Mouse (Mus musculus): ENCODE results near the gene Slc47a1.
"Not testable (repeated sequence)": the region's sequence is repeated elsewhere in the genome, so short reads cannot be mapped to it uniquely, and the experiment has no call there.

Slc47a1 gene

DNA sequence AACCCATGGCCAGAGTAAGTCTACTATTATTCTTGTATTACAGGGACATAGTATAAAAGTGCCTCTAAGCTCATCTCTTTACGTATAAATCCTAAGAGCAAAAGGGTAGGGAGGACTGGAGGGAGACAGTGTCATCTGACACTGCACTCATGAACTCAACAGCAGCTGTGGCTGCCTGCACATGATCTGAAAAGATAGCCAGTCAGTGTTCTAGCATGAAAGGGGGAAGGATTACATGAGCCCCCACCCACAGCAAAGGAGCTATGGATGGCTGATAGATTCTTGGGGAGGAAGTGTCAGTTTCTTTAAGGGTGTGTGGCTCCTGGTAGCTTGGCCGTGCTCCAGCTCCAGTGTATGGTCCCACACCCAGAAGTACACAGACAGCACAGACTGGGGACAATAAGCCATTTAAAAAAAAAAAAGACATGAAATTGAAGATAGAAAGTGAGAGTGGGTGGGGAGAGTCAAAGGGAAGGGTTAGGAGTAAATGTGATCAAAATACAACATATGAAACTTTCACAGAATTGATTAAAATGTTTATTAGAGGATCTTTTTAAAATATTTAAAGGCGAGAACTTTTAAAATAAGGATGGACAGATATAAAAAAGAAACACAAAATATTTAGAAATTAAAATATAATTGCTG lies 58.1 kb downstream of the Slc47a1 start:
- no peak for DNase-seq (ENCODE audit: inconsistent ontology term)

DNA sequence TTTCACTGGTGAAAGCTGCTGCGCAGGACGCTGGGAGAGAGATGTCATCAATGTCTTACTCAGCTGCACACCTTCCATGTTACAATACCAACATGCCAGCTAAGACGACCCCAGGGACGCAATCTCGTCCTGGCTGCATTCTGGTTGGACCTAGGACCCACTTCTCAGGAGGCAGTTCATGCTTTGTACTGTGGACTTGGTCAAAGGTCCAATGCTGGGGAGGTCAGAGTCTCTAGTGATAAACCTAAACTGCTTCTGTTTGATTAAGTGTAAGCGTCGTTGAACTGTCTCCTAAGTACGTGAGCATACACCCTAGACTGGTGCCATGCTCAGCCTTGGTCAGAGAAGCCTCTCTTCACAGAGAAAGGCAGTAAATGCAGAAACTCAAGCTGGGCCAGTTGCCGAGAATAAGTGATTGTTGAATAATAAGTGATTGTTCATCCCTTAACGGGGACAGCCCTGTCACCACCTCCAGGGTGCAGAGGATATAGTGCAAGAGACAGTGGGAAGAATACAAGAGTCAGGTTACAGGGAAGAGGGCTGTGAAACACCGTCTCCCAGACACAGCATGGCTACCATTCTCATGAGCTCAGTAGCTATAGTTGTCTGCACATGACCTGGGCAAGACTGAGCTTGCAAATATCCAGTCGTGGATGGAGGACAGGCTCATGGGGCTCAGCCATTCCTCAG lies 58.8 kb downstream of the Slc47a1 start:
- DNase-seq (ENCODE audit: inconsistent ontology term), result no peak

GRCm38 (mm10) chr11:61316864-61317263 lies 61.3 kb downstream of the Slc47a1 start:
- DNase-seq (ENCODE audit: inconsistent ontology term), result peak; percentile 24

- no peak for DNase-seq (ENCODE audit: inconsistent ontology term)
These were observed 67.8 kb downstream of the Slc47a1 start for GRCm38 (mm10) chr11:61310321-61310720.

- no peak for DNase-seq (ENCODE audit: inconsistent ontology term)
These were observed 68.3 kb downstream of the Slc47a1 start for GRCm38 (mm10) chr11:61309831-61310230.

- DNase-seq (ENCODE audit: inconsistent ontology term), result no peak
These were observed 70.3 kb downstream of the Slc47a1 start for GRCm38 (mm10) chr11:61307795-61308194.

DNA sequence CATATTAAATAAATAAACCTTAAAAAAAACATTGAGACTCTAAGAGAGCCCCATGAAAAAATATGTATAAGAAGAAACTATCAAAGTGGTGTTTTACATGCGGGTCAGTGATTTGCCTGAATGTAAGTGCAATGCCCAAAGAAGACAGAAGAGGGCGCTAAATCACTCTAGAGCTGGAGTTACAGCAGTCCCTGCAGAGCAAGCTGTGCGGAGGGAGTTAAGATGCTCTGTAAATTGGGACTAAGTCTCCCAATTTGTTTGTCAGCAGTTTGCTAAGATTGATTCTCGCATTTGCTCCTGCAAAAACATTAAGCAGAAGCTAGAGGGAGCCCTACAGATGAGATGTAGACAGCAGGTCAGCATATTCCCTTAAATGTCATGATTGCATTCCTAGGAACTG lies 72.8 kb downstream of the Slc47a1 start:
- no peak for DNase-seq (ENCODE audit: inconsistent ontology term)

DNA sequence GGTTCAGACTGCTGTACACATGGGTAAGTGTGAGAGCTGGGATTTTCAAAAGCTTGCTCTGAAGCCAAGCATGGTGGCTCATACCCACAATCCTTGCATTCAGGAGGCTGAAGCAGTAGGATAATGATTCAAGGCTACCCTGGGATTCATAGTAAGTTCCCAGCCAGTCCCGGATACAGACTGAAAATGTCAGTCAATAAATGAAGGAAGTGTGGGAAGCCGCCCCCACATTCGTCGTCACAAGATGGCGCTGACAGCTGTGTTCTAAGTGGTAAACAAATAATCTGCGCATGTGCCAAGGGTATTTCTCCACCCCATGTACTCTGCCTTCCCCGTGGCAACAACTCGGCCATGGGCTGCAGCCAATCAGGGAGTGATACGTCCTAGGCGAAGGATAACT lies 73.6 kb downstream of the Slc47a1 start:
- DNase-seq (ENCODE audit: inconsistent ontology term), result not testable (repeated sequence)

DNA sequence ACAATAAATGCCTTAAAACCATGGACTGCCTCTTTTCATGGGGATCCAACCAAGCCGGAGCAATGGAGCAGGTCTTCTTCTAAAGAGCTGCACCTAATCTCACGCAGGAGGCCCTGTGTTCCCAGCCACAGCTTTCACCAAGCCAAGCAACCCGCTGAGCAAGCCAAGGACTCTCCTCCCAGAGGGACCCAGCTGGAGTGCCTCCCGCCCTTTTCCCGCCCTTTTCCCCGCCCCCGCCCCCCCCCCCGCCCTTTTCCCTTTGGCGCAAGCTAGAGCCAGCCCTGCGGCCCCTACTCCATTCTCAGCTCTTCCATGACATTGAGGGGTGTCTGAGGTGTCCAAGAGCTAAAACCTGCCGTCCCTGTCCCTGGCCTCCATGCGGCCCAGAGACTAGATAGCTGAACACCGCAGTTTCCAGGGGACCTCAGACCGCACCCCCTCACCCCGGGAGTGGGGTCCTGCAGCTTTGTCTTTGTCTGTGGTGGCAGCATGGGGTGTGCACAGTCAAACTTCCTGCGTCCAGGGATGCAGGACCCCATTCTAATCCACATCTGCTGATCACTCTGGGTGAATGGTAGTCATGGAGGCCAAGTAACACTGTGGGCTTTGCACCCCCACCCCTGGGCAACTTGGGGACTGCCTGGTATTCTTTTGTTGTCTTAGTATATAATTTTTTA lies 77.3 kb downstream of the Slc47a1 start:
- no peak for DNase-seq (ENCODE audit: inconsistent ontology term)

DNA sequence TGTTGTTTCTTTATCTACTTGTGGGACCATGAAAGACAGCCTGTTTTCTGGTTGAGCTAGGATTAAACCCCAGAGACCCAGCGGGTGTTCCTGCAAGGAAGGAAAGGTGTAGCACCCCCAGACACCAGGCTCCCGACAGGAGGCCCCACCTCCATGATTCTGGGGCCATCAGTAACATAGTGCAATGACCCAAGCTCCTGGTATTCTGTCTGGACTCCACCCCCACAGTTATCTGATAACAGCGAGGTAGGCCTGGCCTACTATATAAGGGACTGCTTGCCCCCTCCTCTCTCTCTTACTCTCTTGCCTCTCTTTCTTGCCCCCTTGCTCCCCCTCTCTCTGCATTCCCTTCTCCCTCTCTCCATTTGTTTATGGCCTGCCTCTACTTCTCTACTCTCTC lies 77.9 kb downstream of the Slc47a1 start:
- DNase-seq (ENCODE audit: inconsistent ontology term), result no peak

DNA sequence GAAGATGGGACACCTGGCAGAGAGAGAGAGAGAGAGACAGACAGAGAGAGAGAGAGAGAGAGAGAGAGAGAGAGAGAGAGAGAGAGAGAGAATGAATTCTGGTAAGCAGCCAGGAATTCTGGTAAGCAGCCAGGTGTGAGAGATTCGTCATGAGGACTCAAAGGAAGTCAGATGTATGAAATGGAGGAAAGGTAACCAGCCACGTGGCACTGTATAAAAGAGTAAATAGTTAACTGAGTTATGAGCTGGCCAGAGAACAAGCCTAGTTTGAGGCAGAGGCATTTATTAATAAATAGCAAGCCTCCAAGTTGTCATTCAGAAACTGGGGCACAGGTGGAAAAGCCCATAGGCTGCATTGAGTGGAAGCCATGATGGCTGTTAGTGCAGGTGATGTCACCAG lies 80.2 kb downstream of the Slc47a1 start:
- no peak for DNase-seq (ENCODE audit: inconsistent ontology term)

GRCm38 (mm10) chr11:61297326-61297725 lies 80.8 kb downstream of the Slc47a1 start:
- no peak for DNase-seq (ENCODE audit: inconsistent ontology term)

GRCm38 (mm10) chr11:61296556-61296955 lies 81.6 kb downstream of the Slc47a1 start:
- DNase-seq (ENCODE audit: inconsistent ontology term), result no peak

DNA sequence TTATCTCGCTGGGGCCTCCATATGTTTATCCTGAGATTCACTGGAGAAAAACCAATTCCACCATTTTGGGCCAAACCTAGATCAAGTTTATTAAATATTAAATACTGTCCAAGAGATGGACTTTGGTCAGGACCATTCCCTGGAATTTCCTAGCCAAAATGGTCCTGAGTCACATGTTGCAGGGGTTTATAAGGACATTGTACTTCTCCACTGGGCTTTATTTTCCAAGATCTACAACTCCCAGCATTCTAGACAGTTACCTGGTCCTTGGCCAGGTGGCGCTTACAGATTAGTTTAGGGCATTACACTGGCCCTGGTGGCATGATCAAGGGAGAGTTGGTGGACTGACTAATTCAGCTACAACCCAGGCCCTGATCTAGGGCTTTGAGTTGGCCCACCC lies 82.6 kb downstream of the Slc47a1 start:
- DNase-seq (ENCODE audit: inconsistent ontology term), result no peak

- no peak for DNase-seq (ENCODE audit: inconsistent ontology term)
These were observed 83.7 kb downstream of the Slc47a1 start for GRCm38 (mm10) chr11:61294431-61294830.

Data from Muller cell, postnatal 12 days (primary cell).